Mouse (Mus musculus) telencephalon, adult 2 months (tissue): ENCODE measurements around the gene Lrrc30.

Experiments
- DNase-seq: peaks from one replicate; pipeline ENCODE4 v3.0.0-alpha.2; 2011; ENCODE audit warnings: low read depth, low spot score

Gene Lrrc30

DNA sequence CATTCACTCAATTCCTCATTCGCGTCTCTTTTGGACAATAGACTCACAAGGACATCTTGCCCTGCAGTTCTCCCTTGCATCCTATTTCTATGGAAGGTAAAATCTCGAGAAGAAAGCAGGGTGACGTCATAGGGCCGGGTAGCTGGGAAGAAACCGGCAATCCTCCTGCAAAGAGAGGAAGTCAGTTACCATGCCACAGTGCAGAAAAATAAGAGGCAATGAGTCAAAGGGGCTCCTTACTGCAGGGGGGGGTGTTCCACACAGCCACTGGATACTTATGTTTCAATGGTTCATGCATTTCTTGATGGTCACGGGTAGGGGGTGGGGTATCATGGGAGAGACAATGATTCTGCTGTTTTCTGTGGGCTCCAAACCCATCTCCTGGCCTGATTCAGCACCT lies 49.1 kb downstream of the Lrrc30 start:
- DNase-seq, result no peak

DNA sequence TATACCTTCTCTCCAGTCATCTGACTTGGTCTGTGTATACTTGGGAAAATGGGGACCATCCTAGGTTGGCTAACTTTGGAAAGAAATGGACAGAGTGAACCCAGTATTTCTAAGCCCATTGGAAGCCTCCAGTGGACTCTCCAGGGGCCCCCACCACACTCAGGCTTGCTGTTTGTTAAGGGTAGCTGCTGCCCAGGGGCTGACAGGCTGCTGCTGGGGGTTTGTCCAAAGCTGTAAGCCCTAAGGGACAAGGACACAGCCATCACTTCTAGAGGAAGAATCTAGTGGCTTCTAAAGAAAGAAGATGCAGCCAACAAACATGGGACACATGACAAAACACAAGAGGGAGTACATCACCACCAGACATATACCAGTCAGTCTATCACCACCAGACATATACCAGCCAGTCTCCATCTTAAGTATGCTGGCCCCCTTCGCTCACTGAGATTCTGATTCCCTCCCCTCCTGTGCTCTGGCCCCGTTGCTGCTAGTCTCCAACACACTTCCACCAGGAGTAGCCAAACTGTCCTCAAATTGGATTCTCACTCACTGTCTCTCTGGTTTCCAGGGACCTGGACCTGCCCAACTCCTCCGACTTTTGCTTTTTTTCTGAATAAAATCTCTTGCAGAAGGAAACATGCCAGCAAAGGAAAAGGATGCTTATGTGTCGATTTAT lies 49.7 kb downstream of the Lrrc30 start:
- DNase-seq, result no peak

DNA sequence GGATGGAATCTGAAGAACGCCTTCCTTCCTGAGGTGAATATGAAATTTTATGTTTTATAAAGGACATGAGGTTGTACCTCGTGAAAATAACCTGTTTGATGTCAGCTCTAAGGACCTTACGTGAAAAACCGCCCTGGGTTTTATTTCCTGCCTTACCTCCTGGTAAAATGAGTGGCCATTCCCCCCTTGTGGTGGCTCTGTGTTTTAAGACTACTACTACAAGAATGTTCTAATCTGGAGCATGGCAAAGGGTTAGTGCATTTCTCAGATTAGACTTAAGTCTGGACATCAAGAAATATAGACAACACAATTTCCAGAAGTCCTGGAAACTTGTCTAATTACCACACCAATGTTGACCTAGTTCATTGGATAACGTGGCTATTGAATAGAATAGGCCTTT lies 50.7 kb downstream of the Lrrc30 start:
- DNase-seq, result no peak
